Mouse (Mus musculus) brain, embryonic 14.5 days (tissue): ENCODE measurements around the gene Stkld1.

Experiments used
- CTCF ChIP-seq: fragments of 200-500 bp; IDR thresholded peaks from 2 replicates; pipeline ENCODE4 v1.5.1; 2012; ENCODE audit warnings: inconsistent platforms, mild to moderate bottlenecking, moderate library complexity, borderline replicate concordance; ENCODE audit not compliant: insufficient read depth, insufficient read length; ENCODE audit errors: extremely low read depth
- POLR2A ChIP-seq: fragments of 200-500 bp; IDR thresholded peaks from 2 replicates; pipeline ENCODE4 v1.6.1; 2012; ENCODE audit warnings: mild to moderate bottlenecking, inconsistent platforms, borderline replicate concordance; ENCODE audit not compliant: poor library complexity, insufficient read depth, insufficient read length, severe bottlenecking; ENCODE audit errors: extremely low read depth

- TF ChIP-seq CTCF (no peak), POLR2A (no peak)
Measured at GRCm38 (mm10) chr2:26954735-26955395, 21.0 kb downstream of the Stkld1 start.
